Mouse (Mus musculus): ENCODE measurements at regions not wholly inside any gene's neighbourhood (a gene's known extent, or its start where the extent isn't known, plus 50 kb on each side); places are given as distances from the start of the nearest gene placed in this dataset.

DNA sequence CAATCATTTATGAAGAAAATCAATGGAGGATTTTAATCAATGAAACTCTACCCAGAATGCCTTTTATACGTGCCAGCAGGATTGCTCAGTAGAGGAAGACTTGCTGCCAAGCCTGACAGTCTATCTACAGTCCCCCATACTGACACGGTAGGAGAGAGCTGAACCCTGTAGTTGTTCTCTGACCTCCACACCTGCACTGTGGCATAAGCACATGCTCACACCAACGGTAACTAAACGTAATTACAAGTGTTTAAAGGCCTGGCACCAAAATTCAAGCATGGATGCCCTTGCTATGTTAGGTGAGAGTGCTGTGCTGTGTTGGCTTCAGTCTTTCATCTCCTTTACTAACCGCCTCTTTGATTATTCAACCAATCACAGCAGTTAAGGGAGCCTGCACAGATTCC, 190.8 kb downstream of the Pfkfb3 start:
- DNase-seq (ENCODE audit: low spot score) = no peak

DNA sequence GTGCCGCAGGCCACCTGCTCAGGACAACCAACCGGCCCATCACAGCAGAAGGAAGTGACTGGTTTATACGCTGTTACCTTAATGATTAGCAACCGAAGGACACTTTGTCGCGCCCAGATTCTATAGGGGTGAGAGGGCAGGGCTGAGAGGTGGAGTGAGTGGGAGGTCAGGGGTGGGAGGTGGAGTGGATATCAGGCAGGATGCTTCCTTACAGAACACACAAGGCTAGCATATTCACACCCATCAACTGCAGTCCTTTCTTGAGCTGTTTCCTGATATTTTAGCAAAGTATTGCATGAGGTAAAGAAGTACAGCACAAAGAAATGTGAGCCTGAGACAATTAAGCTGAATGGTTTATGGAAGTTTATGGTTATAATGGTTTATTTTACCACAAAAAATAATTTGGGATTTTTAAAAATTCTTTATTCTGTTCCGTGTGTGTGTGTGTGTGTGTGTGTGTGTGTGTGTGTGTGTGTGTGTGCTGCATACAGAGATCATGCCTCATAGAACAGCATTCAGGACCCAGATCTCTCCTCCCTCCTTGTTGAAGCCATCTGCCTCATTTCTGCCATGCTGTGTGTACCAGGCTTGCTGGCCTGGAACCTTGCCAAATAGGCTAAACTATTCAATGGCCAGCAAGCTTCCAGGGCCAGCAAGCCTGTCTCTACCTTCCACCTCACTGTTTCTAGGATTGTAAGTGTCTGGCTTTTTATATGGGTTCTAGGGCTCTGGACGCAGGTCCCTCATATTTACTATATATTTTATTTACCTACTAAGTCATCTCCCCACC, 190.5 kb downstream of the Prkcq start:
- no peak for DNase-seq (ENCODE audit: low spot score)

DNA sequence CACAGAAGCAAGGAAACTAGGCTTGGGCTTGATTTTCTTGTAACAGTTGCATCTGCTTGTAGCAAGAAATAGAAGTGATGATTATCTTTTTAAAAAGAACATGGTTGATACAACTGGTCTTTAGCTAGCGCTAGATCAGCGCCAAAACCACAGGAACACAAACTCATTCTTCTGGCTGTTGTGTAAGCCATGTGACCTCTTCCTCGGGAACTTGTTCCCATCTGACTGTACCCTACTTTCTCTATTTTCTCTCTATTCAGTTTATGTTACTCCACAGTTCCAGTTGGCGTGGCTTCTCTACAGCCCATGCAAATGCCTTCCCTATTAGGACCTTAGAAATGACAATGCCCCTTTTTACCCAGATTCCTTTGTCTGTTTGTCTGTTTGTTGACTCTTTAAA, 187.4 kb downstream of the Prkcq start:
- DNase-seq (ENCODE audit: low spot score) = no peak

DNA sequence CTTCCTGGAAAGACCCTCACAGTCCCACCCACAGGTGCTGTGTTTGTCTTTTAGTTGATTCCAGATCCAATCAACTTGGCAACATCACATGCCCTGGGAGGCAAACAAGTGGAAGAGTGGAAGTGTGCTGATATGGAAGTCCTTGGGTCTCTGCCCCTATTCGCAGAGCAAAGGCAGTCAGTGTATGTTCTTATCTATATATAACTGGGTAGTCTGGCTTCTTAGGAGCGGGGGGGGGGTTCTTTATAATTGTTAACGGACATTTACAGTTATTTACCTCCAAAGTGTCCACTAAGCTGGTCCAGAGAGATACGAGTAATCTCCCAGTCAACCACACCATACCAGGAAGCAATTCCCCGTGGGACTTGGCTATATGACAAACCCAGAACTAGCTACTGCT, 184.8 kb downstream of the Prkcq start:
- DNase-seq (ENCODE audit: low spot score) = no peak

DNA sequence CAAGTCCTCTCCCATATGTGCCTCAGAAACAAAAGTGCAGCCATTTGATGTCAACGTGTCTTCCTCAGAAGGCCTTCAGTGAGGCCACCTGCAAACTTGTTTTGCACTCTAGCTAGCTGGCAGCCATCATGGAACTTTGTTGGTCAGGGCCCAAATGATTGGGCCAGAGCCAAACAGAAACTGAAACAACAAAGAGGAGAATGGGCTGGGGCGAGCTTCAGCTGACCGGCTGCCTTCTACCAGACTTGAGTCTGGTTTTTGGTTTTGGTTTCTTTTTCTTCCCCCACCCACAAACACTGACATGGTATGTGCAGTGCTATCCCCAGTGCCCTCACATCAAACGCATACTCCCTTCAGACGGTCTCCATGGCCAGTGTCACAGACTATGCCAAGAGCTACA, 183.7 kb downstream of the Prkcq start:
- DNase-seq (ENCODE audit: low spot score) = no peak

All from ovary, adult 18-20 months (tissue).